Mouse (Mus musculus) frontal cortex, adult (tissue): ENCODE results near the gene Slc48a1.

Experiments
- ATAC-seq: cut with Nextera tagmentation; 2 replicates; pipeline ENCODE4 v1.9.2; 2017; ENCODE audit warnings: mild to moderate bottlenecking, moderate library complexity, mixed read lengths; ENCODE audit not compliant: low TSS enrichment

Slc48a1 gene

DNA sequence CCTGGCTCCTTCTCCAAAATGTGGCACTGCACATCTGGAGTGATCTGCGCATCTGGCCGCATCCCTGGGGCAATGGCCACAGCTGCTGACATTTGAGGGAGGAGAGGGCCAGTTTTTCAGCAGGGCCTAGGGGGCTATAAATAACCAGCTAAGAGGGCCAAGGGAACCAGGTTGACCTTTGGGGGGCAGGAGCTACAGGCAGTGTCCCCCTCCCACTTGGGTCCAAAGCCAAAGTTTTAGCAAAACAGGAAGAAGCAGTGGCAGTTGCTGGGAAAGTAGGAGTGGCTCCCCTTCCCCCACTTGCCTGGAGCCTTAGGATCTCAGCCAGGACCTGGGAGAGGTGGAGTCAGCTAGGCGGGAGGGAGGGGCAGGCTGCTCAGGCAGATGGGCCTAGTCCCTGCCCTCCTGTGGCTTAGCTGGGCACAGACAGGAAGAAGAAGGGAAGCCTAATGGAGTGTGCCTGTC, 61.7 kb downstream of the Slc48a1 start:
- no peak for ATAC-seq

DNA sequence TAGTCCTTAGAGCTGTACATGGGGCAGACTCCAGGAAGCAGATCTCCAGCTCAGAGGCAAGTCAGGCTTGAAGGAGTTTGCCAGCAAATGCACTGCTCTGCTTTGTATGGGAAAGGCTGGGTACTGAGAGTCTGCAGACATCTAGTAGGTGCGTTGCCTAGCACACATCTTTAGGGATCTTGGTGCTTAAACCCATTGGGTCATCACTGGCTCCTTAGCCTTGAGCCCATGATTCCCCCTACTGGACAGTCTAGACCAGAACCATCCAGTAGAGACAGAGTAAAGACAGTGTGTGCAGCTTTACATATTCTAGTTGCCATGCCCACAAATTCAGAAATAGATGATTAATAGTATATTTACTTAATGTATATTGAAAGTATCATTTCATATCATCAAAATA, 62.5 kb downstream of the Slc48a1 start:
- peak; percentile 55; the same call in 1 of the 2 replicates for ATAC-seq

DNA sequence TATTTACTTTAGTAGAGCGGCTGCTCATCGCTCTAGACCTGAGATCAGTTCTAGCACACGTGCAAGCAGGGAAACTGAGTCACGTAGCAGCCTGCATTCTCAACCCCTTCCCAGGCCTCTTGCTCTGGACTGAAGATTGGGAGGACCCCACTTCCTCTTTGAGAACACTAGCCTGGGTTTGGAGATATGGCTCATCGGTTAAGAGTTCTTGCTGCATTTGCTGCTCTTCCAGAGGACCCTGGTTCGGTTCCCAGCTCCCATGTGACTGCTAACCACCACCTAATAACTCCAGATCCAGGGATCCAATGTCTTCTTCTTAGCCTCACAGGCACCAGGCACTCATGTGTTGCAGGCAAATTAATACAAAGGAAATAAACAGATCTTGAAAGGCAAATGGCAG, 63.1 kb downstream of the Slc48a1 start:
- no peak for ATAC-seq

DNA sequence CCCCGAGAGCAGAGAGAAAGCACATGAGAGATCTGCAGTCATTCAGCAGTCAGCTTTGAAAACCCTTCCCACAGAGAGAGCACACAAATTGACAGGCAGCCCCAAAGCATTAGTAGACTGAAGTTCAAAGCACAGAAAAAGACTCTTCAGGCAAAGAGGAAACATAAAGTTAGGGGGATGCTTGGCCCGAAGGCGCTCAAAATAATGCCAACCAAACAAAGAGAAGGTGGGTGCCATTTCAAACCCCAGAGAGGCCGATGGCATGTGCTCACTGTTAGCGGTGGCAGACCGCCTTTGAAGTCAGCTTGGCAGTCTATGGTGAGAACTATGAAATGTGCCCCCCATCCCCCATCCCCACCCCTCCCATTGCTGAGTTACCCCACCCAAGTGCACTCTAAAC, 63.7 kb downstream of the Slc48a1 start:
- ATAC-seq: no peak
